Mouse (Mus musculus): ENCODE data around the gene Cks1b. TPM values are rescaled to one million over a fixed set of nuclear protein-coding genes. Genes with fewer than 3 reads are reported as not detected.
A peak's percentile ranks its signal among the peaks of the same experiment; 100 is the strongest.

Gene Cks1b
- 7.5 to 10.2 TPM (median 8.1 TPM) in 3 replicates for total RNA-seq (2017)

- peak; percentile 96 for ATAC-seq (replicated peaks; ENCODE audit: insufficient number of reproducible peaks, low FRiP score, low TSS enrichment, poor library complexity, severe bottlenecking)
Measured at GRCm38 (mm10) chr3:89418170-89418860, at the start of gene Cks1b, which contains the start of gene Shc1. Gene Cks1b, minus strand, starts transcription at chr3:89418383. Gene Shc1, plus strand, starts transcription at chr3:89418443.

- peak; percentile 76 for ATAC-seq (replicated peaks; ENCODE audit: insufficient number of reproducible peaks, low FRiP score, low TSS enrichment, poor library complexity, severe bottlenecking)
Measured at GRCm38 (mm10) chr3:89458965-89459807, 41.0 kb upstream of the Cks1b start.

- peak; percentile 65 for ATAC-seq (replicated peaks; ENCODE audit: insufficient number of reproducible peaks, low FRiP score, low TSS enrichment, poor library complexity, severe bottlenecking)
Measured at GRCm38 (mm10) chr3:89458372-89458964, 40.3 kb upstream of the Cks1b start.

GRCm38 (mm10) chr3:89456726-89457665 is 38.8 kb upstream of the Cks1b start:
- peak; percentile 59 for ATAC-seq (replicated peaks; ENCODE audit: insufficient number of reproducible peaks, low FRiP score, low TSS enrichment, poor library complexity, severe bottlenecking)

- no peak for ATAC-seq (replicated peaks; ENCODE audit: insufficient number of reproducible peaks, low FRiP score, low TSS enrichment, poor library complexity, severe bottlenecking)
Measured at GRCm38 (mm10) chr3:89455786-89456285, 37.7 kb upstream of the Cks1b start.

- no peak for ATAC-seq (replicated peaks; ENCODE audit: insufficient number of reproducible peaks, low FRiP score, low TSS enrichment, poor library complexity, severe bottlenecking)
Measured at GRCm38 (mm10) chr3:89454401-89455177, 36.4 kb upstream of the Cks1b start, which contains the start of gene Pmvk. Gene Pmvk, plus strand, starts transcription at chr3:89454541.

GRCm38 (mm10) chr3:89451916-89452315 is 33.7 kb upstream of the Cks1b start:
- ATAC-seq (replicated peaks; ENCODE audit: insufficient number of reproducible peaks, low FRiP score, low TSS enrichment, poor library complexity, severe bottlenecking), result no peak

GRCm38 (mm10) chr3:89449541-89449940 is 31.4 kb upstream of the Cks1b start:
- ATAC-seq (replicated peaks; ENCODE audit: insufficient number of reproducible peaks, low FRiP score, low TSS enrichment, poor library complexity, severe bottlenecking), result peak; percentile 50

GRCm38 (mm10) chr3:89448720-89449537 is 30.7 kb upstream of the Cks1b start:
- ATAC-seq (replicated peaks; ENCODE audit: insufficient number of reproducible peaks, low FRiP score, low TSS enrichment, poor library complexity, severe bottlenecking), result 0 out of 2 replicates have a peak, but pooled peaks have one; percentile 7

- ATAC-seq (replicated peaks; ENCODE audit: insufficient number of reproducible peaks, low FRiP score, low TSS enrichment, poor library complexity, severe bottlenecking), result no peak
Measured at GRCm38 (mm10) chr3:89440691-89441090, 22.5 kb upstream of the Cks1b start.

GRCm38 (mm10) chr3:89437269-89437668 is 19.1 kb upstream of the Cks1b start:
- peak; percentile 45 for ATAC-seq (replicated peaks; ENCODE audit: insufficient number of reproducible peaks, low FRiP score, low TSS enrichment, poor library complexity, severe bottlenecking)

- peak; percentile 67 for ATAC-seq (replicated peaks; ENCODE audit: insufficient number of reproducible peaks, low FRiP score, low TSS enrichment, poor library complexity, severe bottlenecking)
Measured at GRCm38 (mm10) chr3:89436176-89437113, 18.3 kb upstream of the Cks1b start, which contains the start of gene Pbxip1. Gene Pbxip1, plus strand, starts transcription at chr3:89436706.

GRCm38 (mm10) chr3:89435041-89435440 is 16.9 kb upstream of the Cks1b start:
- no peak for ATAC-seq (replicated peaks; ENCODE audit: insufficient number of reproducible peaks, low FRiP score, low TSS enrichment, poor library complexity, severe bottlenecking)

GRCm38 (mm10) chr3:89434532-89434931 is 16.3 kb upstream of the Cks1b start:
- ATAC-seq (replicated peaks; ENCODE audit: insufficient number of reproducible peaks, low FRiP score, low TSS enrichment, poor library complexity, severe bottlenecking), result no peak

GRCm38 (mm10) chr3:89432606-89433005 is 14.4 kb upstream of the Cks1b start:
- ATAC-seq (replicated peaks; ENCODE audit: insufficient number of reproducible peaks, low FRiP score, low TSS enrichment, poor library complexity, severe bottlenecking), result no peak
